Mouse (Mus musculus): ENCODE results near the gene Mrln. TPM values are rescaled to one million over a fixed set of nuclear protein-coding genes. Genes with fewer than 3 reads are reported as not detected.

Mrln gene
- polyA plus RNA-seq, 1 experiment from 2014 or later: 0.38 TPM

DNA sequence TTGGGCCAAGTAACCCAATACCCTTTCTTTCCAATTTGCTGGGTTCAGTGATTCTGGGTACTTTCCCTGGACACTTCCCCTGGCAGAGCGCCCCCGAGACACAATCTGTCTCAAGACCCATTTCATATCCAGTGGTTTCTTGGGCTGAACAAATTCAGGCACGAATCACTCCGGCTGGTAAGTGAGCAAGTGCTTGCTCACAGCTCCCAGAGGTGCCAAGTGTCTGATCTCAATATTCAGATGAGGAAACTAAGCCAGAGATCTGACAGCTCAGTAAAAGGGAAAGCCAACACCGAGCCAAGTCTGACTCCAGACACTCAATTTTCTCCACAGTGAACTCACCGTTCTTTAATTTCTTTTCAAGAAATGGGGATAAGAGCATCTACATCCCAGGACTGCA lies 62.0 kb downstream of the Mrln start:
- TF ChIP-seq CTCF (IDR thresholded peaks at IDR 0.05; ENCODE audit: low read depth): no peak
- no peak for TF ChIP-seq EP300 (IDR thresholded peaks at IDR 0.05; ENCODE audit: low read depth)
- Histone ChIP-seq H3K4me1 (ENCODE audit: insufficient read depth) (no peaks in the 10 kb centered on the region), H3K4me2 (ENCODE audit: low read depth, low read length) (no peak overlapping the region), H3K4me3 (ENCODE audit: low read depth, low read length) (no peak overlapping the region), H3K36me3 (replicated peaks; ENCODE audit: insufficient read depth, low read length) (no peaks in the 10 kb centered on the region), H3K27ac (ENCODE audit: low read depth) (no peak overlapping the region), H3K9ac (replicated peaks) (no peak overlapping the region), H3K27me3 (ENCODE audit: insufficient read depth, low read length) (no peaks in the 10 kb centered on the region), H3K9me3 (ENCODE audit: low read length) (no peaks in the 10 kb centered on the region)
- WGBS (ENCODE audit: insufficient replicate concordance): 76% methylated on average over 6 of the region's 6 CpGs
- ATAC-seq: no peak
- DNase-seq: no peak

DNA sequence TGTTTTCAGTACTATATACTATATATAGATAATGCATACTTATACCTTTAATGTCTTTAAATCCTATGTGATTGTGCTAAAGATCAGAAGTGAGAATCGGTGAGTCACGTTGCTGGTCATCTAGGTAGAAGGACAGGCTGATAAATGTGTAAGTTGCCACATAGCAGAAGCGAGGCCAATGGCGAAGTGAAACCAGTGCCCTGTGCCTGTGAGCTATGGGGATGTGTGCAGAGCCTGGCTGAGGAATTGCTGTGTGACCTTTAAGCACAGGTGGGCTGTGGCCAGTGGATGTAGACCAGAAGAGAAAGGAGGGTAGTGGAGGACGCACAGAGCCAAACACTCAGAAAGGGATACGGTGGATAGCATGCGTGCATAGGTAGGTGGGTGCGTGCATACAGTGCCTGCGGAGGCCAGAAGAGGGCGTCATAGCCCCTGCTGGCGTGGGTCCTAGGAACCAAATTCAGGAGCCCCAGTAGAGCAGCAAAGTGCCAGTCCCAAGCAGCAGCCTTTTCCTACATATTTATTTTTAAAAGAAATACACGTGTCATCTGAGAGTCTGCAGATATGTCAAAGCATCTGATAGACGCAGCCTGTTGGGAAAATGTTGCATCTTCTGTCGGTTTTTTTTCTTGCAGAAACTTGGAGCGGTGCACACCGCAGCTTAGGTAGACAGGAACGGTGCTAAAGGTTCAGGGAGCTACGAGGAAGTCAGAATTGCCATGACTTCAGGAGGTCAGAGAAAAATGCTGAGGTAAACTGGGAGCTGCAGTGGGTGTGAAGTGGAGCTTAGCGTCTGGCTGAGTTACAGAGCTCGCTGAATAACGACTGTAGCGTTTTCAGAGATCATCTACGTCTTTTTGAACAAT lies 64.3 kb downstream of the Mrln start:
- no peaks in the 10 kb centered on the region for H3K27me3 ChIP-seq (ENCODE audit: insufficient read depth, low read length)
- H3K4me2 ChIP-seq (ENCODE audit: low read depth, low read length): no peak overlapping the region
- no peaks in the 10 kb centered on the region for H3K36me3 ChIP-seq (replicated peaks; ENCODE audit: insufficient read depth, low read length)
- no peak overlapping the region for H3K9ac ChIP-seq (replicated peaks)
- H3K27ac ChIP-seq (ENCODE audit: low read depth): no peak overlapping the region
- WGBS (ENCODE audit: insufficient replicate concordance): 77% methylated on average over 23 of the region's 23 CpGs
- TF ChIP-seq EP300 (IDR thresholded peaks at IDR 0.05; ENCODE audit: low read depth) (no peak), CTCF (IDR thresholded peaks at IDR 0.05; ENCODE audit: low read depth) (no peak)
- no peak for DNase-seq
- H3K4me3 ChIP-seq (ENCODE audit: low read depth, low read length): no peak overlapping the region
- H3K9me3 ChIP-seq (ENCODE audit: low read length): no peaks in the 10 kb centered on the region
- no peak for ATAC-seq
- no peaks in the 10 kb centered on the region for H3K4me1 ChIP-seq (ENCODE audit: insufficient read depth)

Other genes starting within 250 kb of the Mrln start
- gene Ccdc6, start 107.5 kb upstream of the Mrln start, polyA plus RNA-seq (2015; fragmentation: Nextera tagmentation; extraction: Ambion mirVana): 5.5 and 6.3 TPM in 2 replicates
- gene Slc16a9, start 40.4 kb downstream of the Mrln start, polyA plus RNA-seq (2015; fragmentation: Nextera tagmentation; extraction: Ambion mirVana): 1.1 and 1.2 TPM in 2 replicates
- gene Fam13c, start 235.8 kb downstream of the Mrln start, polyA plus RNA-seq (2015; fragmentation: Nextera tagmentation; extraction: Ambion mirVana): 0.17 and 0.22 TPM in 2 replicates

Measured in liver, postnatal 0 days (tissue).